Mouse (Mus musculus): ENCODE results near the gene Mapkapk5. TPM values are rescaled to one million over a fixed set of nuclear protein-coding genes. Genes with fewer than 3 reads are reported as not detected.

The Mapkapk5 gene
- polyA plus RNA-seq, 1 experiment from 2014 or later: 68.3 TPM

GRCm38 (mm10) chr5:121583765-121584501 lies 38.2 kb upstream of the Mapkapk5 start:
- H3K4me3 ChIP-seq: no peak overlapping the region
- peak; percentile 78; the same call in 1 of the 2 replicates for ATAC-seq (ENCODE audit: low FRiP score, low read depth)
- 58% methylated on average over 12 of the region's 12 CpGs for WGBS
- H3K4me2 ChIP-seq: no peak overlapping the region
- H3K9me3 ChIP-seq: no peaks in the 10 kb centered on the region
- peaks cover 15% of the 10 kb centered on the region for H3K36me3 ChIP-seq
- H3K4me1 ChIP-seq (replicated peaks): no peaks in the 10 kb centered on the region
- no peak overlapping the region for H3K27ac ChIP-seq (replicated peaks)
- no peaks in the 10 kb centered on the region for H3K27me3 ChIP-seq
- no peak overlapping the region for H3K9ac ChIP-seq

DNA sequence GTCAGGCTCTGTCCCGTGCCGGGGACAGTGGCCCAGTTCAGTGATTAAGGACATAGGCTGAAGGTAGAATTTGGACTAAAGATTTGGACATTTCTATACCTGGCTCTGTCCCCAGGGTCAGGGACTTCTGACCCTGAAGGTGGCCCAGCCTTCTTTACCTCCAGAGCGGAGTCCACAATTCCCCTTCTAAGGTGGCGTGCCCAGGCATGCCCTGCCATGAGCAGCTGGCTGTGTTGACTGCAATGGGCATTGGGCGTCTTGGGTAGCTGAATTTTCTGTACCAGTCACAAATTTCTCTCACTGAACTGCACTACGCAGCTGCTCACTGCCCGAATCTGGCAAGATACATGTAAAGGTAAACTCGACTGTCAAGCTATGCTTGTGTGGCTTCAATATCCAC lies 36.2 kb upstream of the Mapkapk5 start:
- Histone ChIP-seq H3K27ac (replicated peaks) (no peak overlapping the region), H3K27me3 (no peaks in the 10 kb centered on the region), H3K4me3 (no peak overlapping the region), H3K4me1 (replicated peaks) (no peaks in the 10 kb centered on the region), H3K4me2 (no peak overlapping the region), H3K36me3 (peaks cover 20% of the 10 kb centered on the region), H3K9me3 (no peaks in the 10 kb centered on the region), H3K9ac (no peak overlapping the region)
- WGBS: 96% methylated on average over 8 of the region's 8 CpGs
- no peak for ATAC-seq (ENCODE audit: low FRiP score, low read depth)

DNA sequence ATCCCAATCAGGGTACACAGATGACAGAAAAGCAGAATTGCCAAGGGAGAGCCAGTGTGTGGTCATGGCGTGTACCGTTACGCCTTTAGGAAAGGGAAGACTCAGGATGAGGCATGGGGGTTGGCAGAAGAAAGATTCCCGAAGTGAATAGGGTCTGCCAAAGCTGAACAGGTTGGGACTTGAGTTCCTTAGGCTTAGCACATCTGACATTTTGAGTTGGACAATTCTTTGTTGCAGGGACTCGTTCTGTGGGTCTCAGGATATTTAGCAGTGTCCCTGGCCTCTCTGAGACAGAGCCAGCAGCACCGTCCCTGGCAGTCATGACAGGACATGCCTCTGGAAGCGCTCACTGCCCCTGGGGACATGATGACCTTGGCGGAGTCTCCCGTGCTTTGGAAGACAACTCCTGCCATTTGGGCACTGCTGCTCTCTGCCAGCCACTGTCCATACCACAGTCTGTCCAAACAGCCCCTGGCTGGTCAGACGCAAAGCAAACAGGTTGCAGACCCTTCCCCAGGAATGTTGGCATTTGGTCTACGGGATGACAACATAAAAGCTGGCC lies 31.3 kb upstream of the Mapkapk5 start:
- H3K27me3 ChIP-seq: no peaks in the 10 kb centered on the region
- 88% methylated on average over 11 of the region's 11 CpGs for WGBS

DNA sequence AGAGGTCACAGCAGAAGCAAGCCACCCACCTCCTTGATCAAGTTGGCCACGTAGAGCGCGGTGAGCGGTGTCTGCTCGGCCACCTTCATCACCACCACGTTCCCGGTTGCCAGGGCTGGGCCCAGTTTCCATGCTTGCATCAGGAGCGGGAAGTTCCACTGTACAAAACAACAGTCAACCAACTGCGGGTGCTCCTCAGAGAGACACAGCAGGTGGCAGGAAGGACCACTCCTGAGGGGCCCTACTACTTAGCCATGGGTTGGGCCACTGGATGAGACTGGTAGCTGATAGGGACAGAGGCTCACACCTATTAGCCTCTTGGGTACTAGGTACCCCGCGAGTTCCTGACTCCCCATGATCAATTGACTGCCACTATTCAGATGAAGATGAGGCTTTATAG lies 30.2 kb upstream of the Mapkapk5 start:
- no peak overlapping the region for H3K4me2 ChIP-seq
- no peak overlapping the region for H3K9ac ChIP-seq
- no peak for ATAC-seq (ENCODE audit: low FRiP score, low read depth)
- no peak overlapping the region for H3K27ac ChIP-seq (replicated peaks)
- WGBS: 95% methylated on average over 11 of the region's 11 CpGs
- no peaks in the 10 kb centered on the region for H3K27me3 ChIP-seq
- H3K9me3 ChIP-seq: no peaks in the 10 kb centered on the region
- no peaks in the 10 kb centered on the region for H3K4me1 ChIP-seq (replicated peaks)
- H3K4me3 ChIP-seq: no peak overlapping the region
- H3K36me3 ChIP-seq: peaks cover 37% of the 10 kb centered on the region

More for the DNA sequence above, 31.3 kb upstream of the Mapkapk5 start:
- H3K9me3 ChIP-seq: no peaks in the 10 kb centered on the region
- ATAC-seq (ENCODE audit: low FRiP score, low read depth): no peak
- no peak overlapping the region for H3K4me2 ChIP-seq
- H3K4me1 ChIP-seq (replicated peaks): no peaks in the 10 kb centered on the region
- no peak overlapping the region for H3K27ac ChIP-seq (replicated peaks)
- H3K9ac ChIP-seq: no peak overlapping the region
- peaks cover 27% of the 10 kb centered on the region for H3K36me3 ChIP-seq
- no peak overlapping the region for H3K4me3 ChIP-seq

GRCm38 (mm10) chr5:121574145-121574544 lies 28.4 kb upstream of the Mapkapk5 start:
- Histone ChIP-seq H3K27me3 (no peaks in the 10 kb centered on the region), H3K4me2 (no peak overlapping the region), H3K9me3 (no peaks in the 10 kb centered on the region), H3K9ac (no peak overlapping the region), H3K36me3 (peaks cover 33% of the 10 kb centered on the region), H3K27ac (replicated peaks) (no peak overlapping the region), H3K4me1 (replicated peaks) (no peaks in the 10 kb centered on the region), H3K4me3 (no peak overlapping the region)
- ATAC-seq (ENCODE audit: low FRiP score, low read depth): no peak
- WGBS: 91% methylated on average over 13 of the region's 13 CpGs

GRCm38 (mm10) chr5:121570787-121571186 lies 25.1 kb upstream of the Mapkapk5 start:
- WGBS: 67% methylated on average over 1 of the region's 1 CpGs

GRCm38 (mm10) chr5:121569881-121570420 lies 24.2 kb upstream of the Mapkapk5 start:
- H3K4me2 ChIP-seq: no peak overlapping the region
- no peak for ATAC-seq (ENCODE audit: low FRiP score, low read depth)
- no peaks in the 10 kb centered on the region for H3K4me1 ChIP-seq (replicated peaks)
- H3K36me3 ChIP-seq: peaks cover 21% of the 10 kb centered on the region
- 79% methylated on average over 9 of the region's 9 CpGs for WGBS
- H3K27me3 ChIP-seq: no peaks in the 10 kb centered on the region
- H3K9ac ChIP-seq: no peak overlapping the region
- no peaks in the 10 kb centered on the region for H3K9me3 ChIP-seq
- H3K27ac ChIP-seq (replicated peaks): no peak overlapping the region
- no peak overlapping the region for H3K4me3 ChIP-seq

More at GRCm38 (mm10) chr5:121570787-121571186, 25.1 kb upstream of the Mapkapk5 start:
- Histone ChIP-seq H3K27me3 (no peaks in the 10 kb centered on the region), H3K4me1 (replicated peaks) (no peaks in the 10 kb centered on the region), H3K4me2 (no peak overlapping the region), H3K27ac (replicated peaks) (no peak overlapping the region), H3K9me3 (no peaks in the 10 kb centered on the region), H3K9ac (no peak overlapping the region), H3K4me3 (no peak overlapping the region), H3K36me3 (peaks cover 27% of the 10 kb centered on the region)
- no peak for ATAC-seq (ENCODE audit: low FRiP score, low read depth)

DNA sequence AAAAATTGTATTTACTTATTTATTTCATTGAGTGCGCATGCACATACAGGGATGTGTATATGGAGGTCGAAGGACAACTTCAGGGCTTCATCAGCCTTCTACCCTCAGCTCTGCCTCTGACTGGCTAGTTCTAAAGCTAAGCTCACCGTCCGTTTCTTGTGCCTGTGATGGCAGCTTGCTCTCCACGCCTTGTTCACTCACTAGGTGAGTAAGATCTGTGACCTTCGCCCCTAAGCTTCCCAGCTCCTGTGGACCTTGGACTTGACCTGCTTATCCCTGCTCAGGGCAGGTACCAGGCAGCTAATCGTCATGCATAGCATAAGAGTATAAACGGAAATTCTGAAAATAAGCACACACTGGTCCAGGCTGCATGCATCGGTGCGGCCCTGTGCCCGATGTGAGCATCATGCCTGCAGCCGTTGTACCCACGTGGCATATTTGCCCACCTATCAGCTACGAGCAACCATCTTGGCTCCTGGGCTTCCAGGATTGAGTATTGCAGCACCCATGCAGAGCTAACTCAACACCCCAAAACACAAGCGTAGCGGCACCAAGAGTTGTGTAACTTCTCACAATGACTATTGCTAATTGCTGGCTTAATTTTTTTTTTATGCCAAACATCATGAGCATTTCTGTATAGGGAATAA lies 20.5 kb upstream of the Mapkapk5 start:
- Histone ChIP-seq H3K4me1 (replicated peaks) (no peaks in the 10 kb centered on the region), H3K9me3 (no peaks in the 10 kb centered on the region), H3K27me3 (no peaks in the 10 kb centered on the region), H3K4me2 (no peak overlapping the region), H3K36me3 (peaks cover 12% of the 10 kb centered on the region; the same call in 1 of the 2 replicates), H3K4me3 (no peak overlapping the region), H3K9ac (no peak overlapping the region), H3K27ac (replicated peaks) (no peak overlapping the region)
- 95% methylated on average over 16 of the region's 16 CpGs for WGBS
- no peak for ATAC-seq (ENCODE audit: low FRiP score, low read depth)

GRCm38 (mm10) chr5:121564468-121564895 lies 18.8 kb upstream of the Mapkapk5 start:
- Histone ChIP-seq H3K4me1 (replicated peaks) (no peaks in the 10 kb centered on the region), H3K4me3 (no peak overlapping the region), H3K27me3 (no peaks in the 10 kb centered on the region), H3K27ac (replicated peaks) (no peak overlapping the region), H3K36me3 (no peaks in the 10 kb centered on the region), H3K9ac (no peak overlapping the region), H3K4me2 (peak overlapping the region; percentile 31; the same call in 1 of the 2 replicates), H3K9me3 (no peaks in the 10 kb centered on the region)
- no peak for ATAC-seq (ENCODE audit: low FRiP score, low read depth)
- WGBS: 15% methylated on average over 11 of the region's 11 CpGs

GRCm38 (mm10) chr5:121562436-121562835 lies 16.7 kb upstream of the Mapkapk5 start:
- Histone ChIP-seq H3K36me3 (no peaks in the 10 kb centered on the region), H3K9me3 (no peaks in the 10 kb centered on the region), H3K27ac (replicated peaks) (no peak overlapping the region), H3K4me1 (replicated peaks) (no peaks in the 10 kb centered on the region), H3K4me3 (no peak overlapping the region), H3K9ac (no peak overlapping the region), H3K4me2 (no peak overlapping the region), H3K27me3 (no peaks in the 10 kb centered on the region)
- 90% methylated on average over 3 of the region's 3 CpGs for whole genome bisulfite sequencing
- ATAC-seq (ENCODE audit: low FRiP score, low read depth): no peak

- Histone ChIP-seq H3K36me3 (no peaks in the 10 kb centered on the region), H3K9me3 (no peaks in the 10 kb centered on the region), H3K27me3 (no peaks in the 10 kb centered on the region), H3K27ac (replicated peaks) (no peak overlapping the region), H3K4me3 (no peak overlapping the region), H3K4me1 (replicated peaks) (peaks cover 15% of the 10 kb centered on the region), H3K4me2 (no peak overlapping the region), H3K9ac (no peak overlapping the region)
- no peak for ATAC-seq (ENCODE audit: low FRiP score, low read depth)
- WGBS: 87% methylated on average over 7 of the region's 7 CpGs
These were observed 3.5 kb upstream of the Mapkapk5 start for GRCm38 (mm10) chr5:121549196-121549595.

- Histone ChIP-seq H3K27me3 (no peaks in the 10 kb centered on the region), H3K9ac (no peak overlapping the region), H3K9me3 (no peaks in the 10 kb centered on the region), H3K4me3 (no peak overlapping the region), H3K36me3 (no peaks in the 10 kb centered on the region), H3K4me1 (replicated peaks) (peaks cover 35% of the 10 kb centered on the region), H3K4me2 (no peak overlapping the region), H3K27ac (replicated peaks) (no peak overlapping the region)
- WGBS: 91% methylated on average over 3 of the region's 3 CpGs
- no peak for ATAC-seq (ENCODE audit: low FRiP score, low read depth)
These were observed 1.4 kb upstream of the Mapkapk5 start for GRCm38 (mm10) chr5:121547084-121547483.
